Mouse (Mus musculus) C2C12 (cell line): ENCODE results near the gene Arhgap1.

ENCODE experiments used
- CTCF ChIP-seq: IDR thresholded peaks from one replicate; pipeline ENCODE4 v1.5.1; 2011; ENCODE audit not compliant: control insufficient read depth, insufficient read depth, insufficient read length
- FOSL1 ChIP-seq: IDR thresholded peaks from one replicate; pipeline ENCODE4 v1.8.0; 2011; ENCODE audit warnings: mild to moderate bottlenecking, low read length; ENCODE audit not compliant: poor library complexity, insufficient read depth, severe bottlenecking
- MAX ChIP-seq: IDR thresholded peaks from one replicate; pipeline ENCODE4 v1.6.1; 2011; ENCODE audit warnings: mild to moderate bottlenecking, control low read depth
- MYOD1 ChIP-seq: IDR thresholded peaks from one replicate; pipeline ENCODE4 v1.6.1; 2011; ENCODE audit warnings: low read depth; ENCODE audit not compliant: control insufficient read depth, insufficient read length
- MYOG ChIP-seq: IDR thresholded peaks from one replicate; pipeline ENCODE4 v1.6.1; 2011; ENCODE audit not compliant: control insufficient read depth, insufficient read length; ENCODE audit errors: extremely low read depth
- USF1 ChIP-seq: IDR thresholded peaks from one replicate; pipeline ENCODE4 v1.6.1; 2011; ENCODE audit warnings: low read depth, mild to moderate bottlenecking, control low read depth, moderate library complexity

- TF ChIP-seq CTCF (no peak), USF1 (no peak), MAX (no peak), FOSL1 (no peak), MYOG (no peak), MYOD1 (no peak)
Measured at GRCm38 (mm10) chr2:91627486-91627885, 22.2 kb upstream of the Arhgap1 start.
